Mouse (Mus musculus): ENCODE data around the gene Plpp4. TPM values are rescaled to one million over a fixed set of nuclear protein-coding genes. Genes with fewer than 3 reads are reported as not detected.

Plpp4 gene
- polyA plus RNA-seq, 1 experiment from 2014 or later = 0.28 TPM

DNA sequence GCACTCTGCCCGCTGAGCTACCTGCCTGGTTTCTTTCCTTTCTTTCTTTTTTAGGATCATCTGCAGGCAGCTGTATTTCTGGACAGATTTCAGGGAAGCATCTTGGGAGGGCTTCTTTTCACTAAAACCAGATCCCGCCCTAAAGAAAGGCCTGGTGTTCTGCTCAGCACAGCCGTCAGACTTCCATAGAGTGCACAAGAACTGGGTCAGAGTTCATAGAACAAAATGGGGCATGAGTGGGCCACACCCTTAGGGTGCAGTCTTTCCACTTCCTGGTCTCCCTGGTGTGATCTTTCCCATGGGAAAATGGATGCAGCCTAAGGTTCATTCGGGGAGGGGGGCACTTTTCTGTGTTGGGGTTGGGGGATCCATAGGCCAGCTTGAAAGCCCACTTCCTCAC is 22.4 kb downstream of the Plpp4 start:
- ATAC-seq = peak; percentile 82
- H3K36me3 ChIP-seq (ENCODE audit: control insufficient read depth, insufficient read depth, low read length) = no peaks in the 10 kb centered on the region
- no peaks in the 10 kb centered on the region for H3K9me3 ChIP-seq (ENCODE audit: control insufficient read depth, low read length)
- no peak overlapping the region for H3K4me2 ChIP-seq (ENCODE audit: low read depth, low read length)
- no peak overlapping the region for H3K9ac ChIP-seq (ENCODE audit: low read depth, low read length)
- WGBS = 68% methylated on average over 4 of the region's 4 CpGs
- peaks cover 6% of the 10 kb centered on the region; the same call in 1 of the 2 replicates for H3K4me1 ChIP-seq (ENCODE audit: control insufficient read depth, insufficient read depth, low read length)
- H3K4me3 ChIP-seq (ENCODE audit: low read length) = no peak overlapping the region
- H3K27ac ChIP-seq (ENCODE audit: low read length) = no peak overlapping the region
- H3K27me3 ChIP-seq (replicated peaks; ENCODE audit: control insufficient read depth, insufficient read depth, low read length) = no peaks in the 10 kb centered on the region

DNA sequence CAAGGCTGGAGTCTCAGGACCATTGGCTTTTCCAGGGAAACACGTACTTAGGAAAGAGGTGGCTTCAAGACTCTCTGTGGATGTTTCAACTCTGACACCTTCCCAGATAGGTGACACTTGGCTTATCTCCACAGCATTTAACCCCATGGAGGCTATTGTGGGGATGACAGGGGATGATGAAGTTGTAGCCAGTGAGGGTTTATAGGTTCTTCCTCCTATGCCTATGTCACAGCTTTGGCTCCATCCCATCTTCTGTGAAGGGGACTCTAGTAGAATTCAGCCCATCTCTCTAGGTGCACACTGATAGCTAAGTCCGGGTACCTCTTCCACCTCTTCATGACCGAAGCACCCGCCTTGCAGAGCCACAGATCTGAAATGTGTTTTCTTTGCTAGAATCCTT is 25.1 kb downstream of the Plpp4 start:
- Histone ChIP-seq H3K27me3 (replicated peaks; ENCODE audit: control insufficient read depth, insufficient read depth, low read length) (no peaks in the 10 kb centered on the region), H3K9ac (ENCODE audit: low read depth, low read length) (no peak overlapping the region), H3K9me3 (ENCODE audit: control insufficient read depth, low read length) (no peaks in the 10 kb centered on the region), H3K4me3 (ENCODE audit: low read length) (no peak overlapping the region), H3K36me3 (ENCODE audit: control insufficient read depth, insufficient read depth, low read length) (no peaks in the 10 kb centered on the region), H3K27ac (ENCODE audit: low read length) (no peak overlapping the region), H3K4me1 (ENCODE audit: control insufficient read depth, insufficient read depth, low read length) (peaks cover 6% of the 10 kb centered on the region; the same call in 1 of the 2 replicates), H3K4me2 (ENCODE audit: low read depth, low read length) (no peak overlapping the region)
- ATAC-seq = no peak
- WGBS = 92% methylated on average over 4 of the region's 4 CpGs

- no peaks in the 10 kb centered on the region for H3K27me3 ChIP-seq (replicated peaks; ENCODE audit: control insufficient read depth, insufficient read depth, low read length)
- H3K9ac ChIP-seq (ENCODE audit: low read depth, low read length) = no peak overlapping the region
- no peak overlapping the region for H3K4me2 ChIP-seq (ENCODE audit: low read depth, low read length)
- peak; percentile 94 for ATAC-seq
- H3K4me1 ChIP-seq (ENCODE audit: control insufficient read depth, insufficient read depth, low read length) = no peaks in the 10 kb centered on the region; the same call in 1 of the 2 replicates
- no peak overlapping the region for H3K4me3 ChIP-seq (ENCODE audit: low read length)
- WGBS = 44% methylated on average over 7 of the region's 7 CpGs
- H3K27ac ChIP-seq (ENCODE audit: low read length) = peak overlapping the region; percentile 84
- no peaks in the 10 kb centered on the region for H3K9me3 ChIP-seq (ENCODE audit: control insufficient read depth, low read length)
- H3K36me3 ChIP-seq (ENCODE audit: control insufficient read depth, insufficient read depth, low read length) = no peaks in the 10 kb centered on the region
Measured at GRCm38 (mm10) chr7:129285186-129285868, 28.5 kb downstream of the Plpp4 start.

GRCm38 (mm10) chr7:129293211-129293610 is 36.4 kb downstream of the Plpp4 start:
- Histone ChIP-seq H3K27ac (ENCODE audit: low read length) (no peak overlapping the region), H3K4me1 (ENCODE audit: control insufficient read depth, insufficient read depth, low read length) (no peaks in the 10 kb centered on the region), H3K9me3 (ENCODE audit: control insufficient read depth, low read length) (no peaks in the 10 kb centered on the region), H3K9ac (ENCODE audit: low read depth, low read length) (no peak overlapping the region), H3K27me3 (replicated peaks; ENCODE audit: control insufficient read depth, insufficient read depth, low read length) (no peaks in the 10 kb centered on the region), H3K36me3 (ENCODE audit: control insufficient read depth, insufficient read depth, low read length) (no peaks in the 10 kb centered on the region), H3K4me2 (ENCODE audit: low read depth, low read length) (no peak overlapping the region), H3K4me3 (ENCODE audit: low read length) (no peak overlapping the region)
- WGBS = 73% methylated on average over 1 of the region's 1 CpGs
- no peak for ATAC-seq

GRCm38 (mm10) chr7:129301622-129302021 is 44.8 kb downstream of the Plpp4 start:
- ATAC-seq = no peak
- Histone ChIP-seq H3K4me1 (ENCODE audit: control insufficient read depth, insufficient read depth, low read length) (no peaks in the 10 kb centered on the region), H3K36me3 (ENCODE audit: control insufficient read depth, insufficient read depth, low read length) (no peaks in the 10 kb centered on the region), H3K9ac (ENCODE audit: low read depth, low read length) (no peak overlapping the region), H3K4me2 (ENCODE audit: low read depth, low read length) (no peak overlapping the region), H3K9me3 (ENCODE audit: control insufficient read depth, low read length) (no peaks in the 10 kb centered on the region), H3K27ac (ENCODE audit: low read length) (no peak overlapping the region), H3K27me3 (replicated peaks; ENCODE audit: control insufficient read depth, insufficient read depth, low read length) (no peaks in the 10 kb centered on the region), H3K4me3 (ENCODE audit: low read length) (no peak overlapping the region)
- WGBS = 95% methylated on average over 5 of the region's 5 CpGs

GRCm38 (mm10) chr7:129303356-129303755 is 46.5 kb downstream of the Plpp4 start:
- Histone ChIP-seq H3K4me2 (ENCODE audit: low read depth, low read length) (no peak overlapping the region), H3K4me1 (ENCODE audit: control insufficient read depth, insufficient read depth, low read length) (0 out of 2 replicates have a peak, but pooled peaks cover 3% of the 10 kb centered on the region), H3K27ac (ENCODE audit: low read length) (no peak overlapping the region), H3K9ac (ENCODE audit: low read depth, low read length) (no peak overlapping the region), H3K9me3 (ENCODE audit: control insufficient read depth, low read length) (no peaks in the 10 kb centered on the region), H3K36me3 (ENCODE audit: control insufficient read depth, insufficient read depth, low read length) (no peaks in the 10 kb centered on the region), H3K27me3 (replicated peaks; ENCODE audit: control insufficient read depth, insufficient read depth, low read length) (no peaks in the 10 kb centered on the region), H3K4me3 (ENCODE audit: low read length) (no peak overlapping the region)
- no peak for ATAC-seq
- 54% methylated on average over 4 of the region's 4 CpGs for whole genome bisulfite sequencing

DNA sequence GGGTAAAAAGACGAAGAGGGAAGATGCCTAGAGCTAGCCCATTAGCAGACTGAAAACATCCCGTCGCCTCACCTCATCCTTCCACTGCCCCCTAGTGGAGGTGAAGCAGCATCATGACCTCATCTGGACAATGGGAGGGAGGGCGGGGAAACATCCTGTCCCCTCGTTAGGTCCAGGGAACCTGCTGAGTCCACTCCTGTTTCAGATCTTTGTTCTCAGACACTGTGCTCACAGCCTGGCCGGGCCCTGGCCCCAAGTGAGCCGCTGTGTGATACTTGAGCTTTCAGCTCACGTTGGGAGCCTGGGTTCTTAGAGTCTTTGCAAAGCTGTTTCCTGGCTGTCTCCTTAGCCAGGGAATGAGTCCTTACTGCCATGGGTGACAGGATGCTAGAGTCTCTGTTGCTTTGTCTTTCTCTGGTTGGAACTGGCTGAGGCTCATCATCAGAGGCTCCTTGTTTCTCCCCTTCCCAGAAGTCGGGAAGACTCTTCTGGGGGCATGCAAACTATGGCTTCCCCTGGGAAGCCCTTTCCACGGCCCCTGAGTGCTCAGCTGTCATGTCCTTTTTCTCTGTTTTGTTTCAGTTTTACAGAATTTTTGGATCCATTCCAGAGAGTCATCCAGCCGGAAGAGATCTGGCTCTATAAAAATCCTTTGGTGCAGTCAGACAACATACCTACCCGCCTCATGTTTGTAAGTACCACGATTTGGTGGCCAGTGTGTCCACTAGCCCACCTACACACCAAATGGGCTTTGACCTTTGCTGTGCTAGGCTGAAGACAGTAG is 50.4 kb downstream of the Plpp4 start:
- 0 out of 2 replicates have a peak, but pooled peaks cover 3% of the 10 kb centered on the region for H3K4me1 ChIP-seq (ENCODE audit: control insufficient read depth, insufficient read depth, low read length)
- no peak overlapping the region for H3K4me2 ChIP-seq (ENCODE audit: low read depth, low read length)
- H3K36me3 ChIP-seq (ENCODE audit: control insufficient read depth, insufficient read depth, low read length) = no peaks in the 10 kb centered on the region
- no peaks in the 10 kb centered on the region for H3K27me3 ChIP-seq (replicated peaks; ENCODE audit: control insufficient read depth, insufficient read depth, low read length)
- WGBS = 21% methylated on average over 13 of the region's 13 CpGs
- H3K27ac ChIP-seq (ENCODE audit: low read length) = no peak overlapping the region
- H3K4me3 ChIP-seq (ENCODE audit: low read length) = no peak overlapping the region
- H3K9ac ChIP-seq (ENCODE audit: low read depth, low read length) = no peak overlapping the region
- ATAC-seq = 0 out of 2 replicates have a peak, but pooled peaks have one; percentile 36
- H3K9me3 ChIP-seq (ENCODE audit: control insufficient read depth, low read length) = no peaks in the 10 kb centered on the region

DNA sequence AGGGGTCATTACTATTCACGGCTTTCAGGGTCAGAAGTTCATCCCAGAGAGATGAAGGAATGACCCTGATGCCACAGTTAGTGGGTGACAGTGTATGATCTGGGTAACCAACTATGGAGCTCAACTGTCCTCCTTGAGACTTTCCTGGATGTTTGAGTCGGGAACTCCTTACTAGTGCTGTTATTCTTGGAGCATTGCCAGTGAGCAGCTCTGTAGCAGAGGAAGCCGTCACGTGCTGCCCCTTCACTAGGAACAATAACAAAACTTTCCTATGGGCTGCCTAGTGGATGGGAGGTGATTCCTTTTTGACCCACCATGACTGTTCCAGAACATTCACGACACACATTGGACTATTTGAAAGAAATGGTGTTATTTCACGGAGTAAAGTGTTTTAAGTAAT is 51.8 kb downstream of the Plpp4 start:
- Histone ChIP-seq H3K36me3 (ENCODE audit: control insufficient read depth, insufficient read depth, low read length) (no peaks in the 10 kb centered on the region), H3K4me3 (ENCODE audit: low read length) (no peak overlapping the region), H3K27me3 (replicated peaks; ENCODE audit: control insufficient read depth, insufficient read depth, low read length) (no peaks in the 10 kb centered on the region), H3K27ac (ENCODE audit: low read length) (no peak overlapping the region), H3K9me3 (ENCODE audit: control insufficient read depth, low read length) (no peaks in the 10 kb centered on the region), H3K9ac (ENCODE audit: low read depth, low read length) (no peak overlapping the region), H3K4me2 (ENCODE audit: low read depth, low read length) (no peak overlapping the region), H3K4me1 (ENCODE audit: control insufficient read depth, insufficient read depth, low read length) (0 out of 2 replicates have a peak, but pooled peaks cover 3% of the 10 kb centered on the region)
- ATAC-seq = no peak
- 51% methylated on average over 6 of the region's 6 CpGs for WGBS

- Histone ChIP-seq H3K4me3 (ENCODE audit: low read length) (no peak overlapping the region), H3K27me3 (replicated peaks; ENCODE audit: control insufficient read depth, insufficient read depth, low read length) (no peaks in the 10 kb centered on the region), H3K9me3 (ENCODE audit: control insufficient read depth, low read length) (no peaks in the 10 kb centered on the region), H3K4me1 (ENCODE audit: control insufficient read depth, insufficient read depth, low read length) (no peaks in the 10 kb centered on the region), H3K4me2 (ENCODE audit: low read depth, low read length) (no peak overlapping the region), H3K27ac (ENCODE audit: low read length) (no peak overlapping the region), H3K9ac (ENCODE audit: low read depth, low read length) (no peak overlapping the region), H3K36me3 (ENCODE audit: control insufficient read depth, insufficient read depth, low read length) (no peaks in the 10 kb centered on the region)
- ATAC-seq = no peak
- 71% methylated on average over 6 of the region's 6 CpGs for WGBS
Measured at GRCm38 (mm10) chr7:129312521-129312920, 55.7 kb downstream of the Plpp4 start.
